Mouse (Mus musculus) lung, postnatal 0 days (tissue): ENCODE results near the gene Nfkbib.

Experiments
- CTCF ChIP-seq: IDR thresholded peaks from 2 replicates; pipeline ENCODE4 v1.5.1; 2016; ENCODE audit warnings: antibody characterized with exemption, mild to moderate bottlenecking
- EP300 ChIP-seq: IDR thresholded peaks from 2 replicates; pipeline ENCODE4 v1.6.1; 2016; ENCODE audit warnings: antibody characterized with exemption, mild to moderate bottlenecking, control low read depth

GRCm38 (mm10) chr7:28801901-28802670 is 34.8 kb upstream of the Nfkbib start:
- peak; percentile 83 for TF ChIP-seq EP300
- peak; percentile 55 for TF ChIP-seq CTCF
